Mouse (Mus musculus) lung, postnatal 0 days (tissue): ENCODE measurements around the gene Zap70.

Source experiments
- CTCF ChIP-seq: IDR thresholded peaks from 2 replicates; pipeline ENCODE4 v1.5.1; 2016; ENCODE audit warnings: antibody characterized with exemption, mild to moderate bottlenecking
- EP300 ChIP-seq: IDR thresholded peaks from 2 replicates; pipeline ENCODE4 v1.6.1; 2016; ENCODE audit warnings: antibody characterized with exemption, mild to moderate bottlenecking, control low read depth

GRCm38 (mm10) chr1:36753932-36754675 lies 7.5 kb upstream of the Zap70 start:
- no peak for TF ChIP-seq CTCF
- TF ChIP-seq EP300 = no peak
